Mouse (Mus musculus) CH12.LX (cell line): ENCODE data around the gene Dtl. TPM values are rescaled to one million over a fixed set of nuclear protein-coding genes. Genes with fewer than 3 reads are reported as not detected.

ENCODE experiments used
- DNase-seq: peaks from one replicate; pipeline ENCODE4 v3.0.0-alpha.2; 2013; ENCODE audit errors: extremely low read depth
- H3K27ac ChIP-seq: 2 replicates; pipeline ENCODE4 v1.5.1; 2012; ENCODE audit warnings: low read depth, mild to moderate bottlenecking, control low read depth, moderate library complexity; ENCODE audit not compliant: insufficient read depth
- H3K27me3 ChIP-seq: replicated peaks from 2 replicates; pipeline ENCODE3; 2012; ENCODE audit warnings: inconsistent platforms
- H3K36me3 ChIP-seq, 2 experiments: replicated peaks in 1 of 2; 2 replicates each; pipeline versions ENCODE3 to v1.6.1; 2012; ENCODE audit warnings: inconsistent platforms in 1 of 2, low read length in 1 of 2, mild to moderate bottlenecking in 1 of 2, mixed read lengths in 1 of 2, moderate library complexity in 1 of 2; ENCODE audit not compliant: control insufficient read depth in 1 of 2, insufficient read depth in 1 of 2
- H3K4me1 ChIP-seq, 2 experiments: 2 replicates each; pipeline ENCODE4 v1.6.1; 2012; ENCODE audit warnings: inconsistent platforms in 1 of 2, moderate library complexity in 1 of 2; ENCODE audit not compliant: insufficient read depth in 2 of 2, control insufficient read depth in 1 of 2
- H3K4me2 ChIP-seq: 2 replicates; pipeline ENCODE4 v1.6.1; 2012; ENCODE audit warnings: low read depth, mild to moderate bottlenecking, control low read depth; ENCODE audit not compliant: poor library complexity, insufficient read depth, severe bottlenecking
- H3K4me3 ChIP-seq, 3 experiments: fragments of 150-350 bp in 1 of 3; sonication (generic) in 1 of 3; replicated peaks in 1 of 3; 2 replicates each; pipeline versions ENCODE3 to v1.5.1; 2011 to 2012; ENCODE audit warnings: low read depth in 2 of 3, low read length in 2 of 3, mild to moderate bottlenecking in 2 of 3, moderate library complexity in 2 of 3, control low read depth in 1 of 3, improper control_type of control experiment in 1 of 3, inconsistent platforms in 1 of 3, mixed read lengths in 1 of 3; ENCODE audit not compliant: poor library complexity in 1 of 3
- H3K79me2 ChIP-seq: replicated peaks from 2 replicates; pipeline ENCODE4 v1.6.1; 2012; ENCODE audit warnings: mild to moderate bottlenecking, moderate library complexity; ENCODE audit not compliant: control insufficient read depth, poor library complexity, insufficient read depth, severe bottlenecking; ENCODE audit errors: extremely low read depth
- H3K9ac ChIP-seq: 2 replicates; pipeline ENCODE4 v1.6.1; 2012; ENCODE audit warnings: low read depth, mild to moderate bottlenecking, control low read depth, moderate library complexity; ENCODE audit not compliant: insufficient read depth
- H3K9me3 ChIP-seq: replicated peaks from 2 replicates; pipeline ENCODE3; 2012; ENCODE audit warnings: low read length, inconsistent platforms, mixed read lengths
- BHLHE40 ChIP-seq: IDR thresholded peaks from 2 replicates; pipeline ENCODE4 v1.6.1; 2011; ENCODE audit warnings: mild to moderate bottlenecking, low read depth, low read length, improper control_type of control experiment
- CHD1 ChIP-seq: IDR thresholded peaks from 2 replicates; pipeline ENCODE4 v1.6.1; 2012; ENCODE audit warnings: low read depth, low read length, improper control_type of control experiment, inconsistent platforms
- CHD2 ChIP-seq: IDR thresholded peaks from 2 replicates; pipeline ENCODE4 v1.6.1; 2011; ENCODE audit warnings: low read length, improper control_type of control experiment
- CTCF ChIP-seq, 2 experiments: IDR thresholded peaks in 1 of 2; conservative IDR thresholded peaks in 1 of 2; 2 replicates each; pipeline ENCODE4 v1.5.1; 2011 to 2012; ENCODE audit warnings: low read depth in 2 of 2, low read length in 2 of 2, improper control_type of control experiment in 1 of 2, inconsistent platforms in 1 of 2, mild to moderate bottlenecking in 1 of 2, moderate library complexity in 1 of 2
- E2F4 ChIP-seq: IDR thresholded peaks from 2 replicates; pipeline ENCODE4 v1.6.1; 2011; ENCODE audit warnings: low read depth, low read length, improper control_type of control experiment; ENCODE audit not compliant: insufficient replicate concordance
- EP300 ChIP-seq: IDR thresholded peaks from 2 replicates; pipeline ENCODE4 v1.6.1; 2011; ENCODE audit warnings: low read length, improper control_type of control experiment
- ETS1 ChIP-seq: conservative IDR thresholded peaks from 2 replicates; pipeline ENCODE4 v1.6.1; 2012; ENCODE audit warnings: low read depth, mild to moderate bottlenecking, inconsistent platforms, low read length, improper control_type of control experiment, moderate library complexity
- GABPA ChIP-seq: IDR thresholded peaks from 2 replicates; pipeline ENCODE4 v1.6.1; 2012; ENCODE audit warnings: low read depth, low read length, improper control_type of control experiment, inconsistent platforms; ENCODE audit not compliant: insufficient replicate concordance
- HCFC1 ChIP-seq: IDR thresholded peaks from 2 replicates; pipeline ENCODE4 v1.6.1; 2012; ENCODE audit warnings: low read depth, mild to moderate bottlenecking, inconsistent platforms, low read length, improper control_type of control experiment
- IRF4 ChIP-seq: IDR thresholded peaks from 2 replicates; pipeline ENCODE4 v1.6.1; 2014; ENCODE audit warnings: low read depth, mild to moderate bottlenecking, inconsistent platforms, low read length, improper control_type of control experiment
- JUN ChIP-seq: IDR thresholded peaks from 2 replicates; pipeline ENCODE4 v1.6.1; 2011; ENCODE audit warnings: low read depth, mild to moderate bottlenecking, low read length, improper control_type of control experiment, moderate library complexity; ENCODE audit not compliant: insufficient read depth
- JUND ChIP-seq: conservative IDR thresholded peaks from 2 replicates; pipeline ENCODE4 v1.6.1; 2011; ENCODE audit warnings: low read depth, low read length, improper control_type of control experiment
- KAT2A ChIP-seq: IDR thresholded peaks from 2 replicates; pipeline ENCODE4 v1.6.1; 2012; ENCODE audit warnings: low read length, improper control_type of control experiment, inconsistent platforms; ENCODE audit not compliant: insufficient replicate concordance
- MAFK ChIP-seq: IDR thresholded peaks from 2 replicates; pipeline ENCODE4 v1.6.1; 2011; ENCODE audit warnings: low read length, improper control_type of control experiment; ENCODE audit not compliant: insufficient replicate concordance
- MAX ChIP-seq: IDR thresholded peaks from 2 replicates; pipeline ENCODE4 v1.6.1; 2011; ENCODE audit warnings: low read length, improper control_type of control experiment
- MEF2A ChIP-seq: IDR thresholded peaks from 2 replicates; pipeline ENCODE4 v1.6.1; 2014; ENCODE audit warnings: low read depth, mild to moderate bottlenecking, inconsistent platforms, low read length, improper control_type of control experiment, borderline replicate concordance
- MXI1 ChIP-seq: IDR thresholded peaks from 2 replicates; pipeline ENCODE4 v1.6.1; 2011; ENCODE audit warnings: mild to moderate bottlenecking, low read depth, low read length, improper control_type of control experiment
- MYC ChIP-seq: IDR thresholded peaks from 2 replicates; pipeline ENCODE4 v1.6.1; 2011; ENCODE audit warnings: low read depth, mild to moderate bottlenecking, improper control_type of control experiment, low read length
- NELFE ChIP-seq: IDR thresholded peaks from 2 replicates; pipeline ENCODE4 v1.6.1; 2011; ENCODE audit warnings: low read depth, low read length, improper control_type of control experiment
- NRF1 ChIP-seq: IDR thresholded peaks from 2 replicates; pipeline ENCODE4 v1.6.1; 2014; ENCODE audit warnings: low read depth, mild to moderate bottlenecking, inconsistent platforms, low read length, improper control_type of control experiment, moderate library complexity
- PAX5 ChIP-seq: IDR thresholded peaks from 2 replicates; pipeline ENCODE4 v1.6.1; 2012; ENCODE audit warnings: low read length, inconsistent platforms, mixed read lengths
- POLR2A ChIP-seq: IDR thresholded peaks from 2 replicates; pipeline ENCODE4 v1.6.1; 2011; ENCODE audit warnings: low read depth, mild to moderate bottlenecking, improper control_type of control experiment, low read length
- POLR2AphosphoS2 ChIP-seq: IDR thresholded peaks from 2 replicates; pipeline ENCODE4 v1.6.1; 2011; ENCODE audit warnings: low read depth, low read length, improper control_type of control experiment
- RAD21 ChIP-seq: IDR thresholded peaks from 2 replicates; pipeline ENCODE4 v1.6.1; 2011; ENCODE audit warnings: low read depth, mild to moderate bottlenecking, low read length, improper control_type of control experiment, moderate library complexity
- RCOR1 ChIP-seq: conservative IDR thresholded peaks from 2 replicates; pipeline ENCODE4 v1.6.1; 2012; ENCODE audit warnings: low read depth, mild to moderate bottlenecking, inconsistent platforms, low read length, improper control_type of control experiment
- SMC3 ChIP-seq: IDR thresholded peaks from 2 replicates; pipeline ENCODE4 v1.6.1; 2011; ENCODE audit warnings: low read depth, low read length, improper control_type of control experiment
- TBP ChIP-seq: conservative IDR thresholded peaks from 2 replicates; pipeline ENCODE4 v1.6.1; 2011; ENCODE audit warnings: low read depth, low read length, improper control_type of control experiment
- TCF12 ChIP-seq: IDR thresholded peaks from 2 replicates; pipeline ENCODE4 v1.6.1; 2014; ENCODE audit warnings: low read depth, mild to moderate bottlenecking, inconsistent platforms, low read length, improper control_type of control experiment
- UBTF ChIP-seq: IDR thresholded peaks from 2 replicates; pipeline ENCODE4 v1.6.1; 2012; ENCODE audit warnings: low read depth, mild to moderate bottlenecking, inconsistent platforms, low read length, improper control_type of control experiment, moderate library complexity
- USF2 ChIP-seq: conservative IDR thresholded peaks from 2 replicates; pipeline ENCODE4 v1.6.1; 2011; ENCODE audit warnings: low read depth, low read length, improper control_type of control experiment
- ZC3H11A ChIP-seq: IDR thresholded peaks from 2 replicates; pipeline ENCODE4 v1.6.1; 2012; ENCODE audit warnings: low read depth, mild to moderate bottlenecking, inconsistent platforms, low read length, improper control_type of control experiment
- ZKSCAN1 ChIP-seq: IDR thresholded peaks from 2 replicates; pipeline ENCODE4 v1.6.1; 2012; ENCODE audit warnings: low read depth, inconsistent platforms, low read length, improper control_type of control experiment, borderline replicate concordance
- ZMIZ1 ChIP-seq: IDR thresholded peaks from 2 replicates; pipeline ENCODE4 v1.6.1; 2012; ENCODE audit warnings: low read depth, mild to moderate bottlenecking, inconsistent platforms, low read length, improper control_type of control experiment
- ZNF384 ChIP-seq: IDR thresholded peaks from 2 replicates; pipeline ENCODE4 v1.6.1; 2012; ENCODE audit warnings: low read depth, low read length, improper control_type of control experiment, inconsistent platforms
- dilution Hi-C: fragments of 300-500 bp; cut with MboI; formaldehyde crosslinking; loops from 2 replicates; pipeline ENCODE4 v1.14.3; 2020; ENCODE audit warnings: low sequenced_read_pairs; ENCODE audit not compliant: extremely low pct_unique_long_range_greater_than_20kb, extremely low pct_ligation_motif_present
- in situ Hi-C: fragments of 300-500 bp; cut with MboI; formaldehyde crosslinking; loops from 3 replicates; pipeline ENCODE4 v1.14.3; 2019; ENCODE audit warnings: low sequenced_read_pairs, low pct_ligation_motif_present, low pct_unique_long_range_greater_than_20kb, mixed read lengths
- polyA plus RNA-seq: library from polyadenylated mRNA; unstranded; fragments of >175 nt; gene quantifications from 2 replicates; pipeline ENCODE4 v1.2.1, GENCODE M21; 2012; ENCODE audit warnings: low read depth; ENCODE audit not compliant: insufficient read length
- total RNA-seq, 2 experiments: library from RNA; depleted of rRNA; stranded (reverse); fragments of 300-350 nt in 1 of 2; fragments of >200 nt in 1 of 2; gene quantifications; 2 replicates each; pipeline ENCODE4 v1.2.3; 2012 to 2014

The Dtl gene
- total and polyA plus RNA-seq, 3 experiments = 31.8 to 65.2 (median 37.9) TPM

- no peak for TF ChIP-seq POLR2A
- TF ChIP-seq POLR2AphosphoS2 = no peak
- no peak for TF ChIP-seq RCOR1
- TF ChIP-seq IRF4 = no peak
- TF ChIP-seq TBP = no peak
- no peak for TF ChIP-seq MAX
- peak; percentile 41 to 72 for TF ChIP-seq CTCF (conservative IDR thresholded peaks at IDR 0.05 in 1 of 2, IDR thresholded peaks at IDR 0.05 in 1 of 2; ENCODE audit: low read depth in 2 of 2, low read length in 2 of 2)
- no peak for TF ChIP-seq JUN
- TF ChIP-seq MYC = no peak
- TF ChIP-seq ZKSCAN1 = no peak
- TF ChIP-seq MXI1 = no peak
- TF ChIP-seq PAX5 = no peak
- peak; percentile 47 for TF ChIP-seq RAD21
- TF ChIP-seq E2F4 = no peak
- no peak for TF ChIP-seq UBTF
- TF ChIP-seq MAFK = no peak
- no peak for TF ChIP-seq TCF12
- no peak for TF ChIP-seq JUND
- TF ChIP-seq BHLHE40 = no peak
- TF ChIP-seq USF2 = no peak
- no peak for TF ChIP-seq CHD1
- no peak for TF ChIP-seq NELFE
- no peak for TF ChIP-seq KAT2A
- no peak for TF ChIP-seq CHD2
- TF ChIP-seq GABPA = no peak
- TF ChIP-seq ZC3H11A = no peak
- TF ChIP-seq MEF2A = peak; percentile 60; the same call in 1 of the 2 replicates
- no peak for TF ChIP-seq NRF1
- TF ChIP-seq EP300 = no peak
- TF ChIP-seq ZNF384 = no peak
- no peak for TF ChIP-seq ZMIZ1
- peak; percentile 54 for TF ChIP-seq SMC3
- no peak for TF ChIP-seq ETS1
- TF ChIP-seq HCFC1 = no peak
- TF ChIP-seq, all 38 proteins: peak for 4
- H3K36me3 ChIP-seq = peaks cover 31 to 90% of the 10 kb centered on the region in 2 experiments
- no peak overlapping the region for H3K4me3 ChIP-seq
- no peak overlapping the region for H3K4me2 ChIP-seq
- H3K9me3 ChIP-seq = no peaks in the 10 kb centered on the region
- H3K27me3 ChIP-seq = no peaks in the 10 kb centered on the region
- no peak overlapping the region for H3K27ac ChIP-seq
- peak; percentile 34 for DNase-seq
- in situ Hi-C loops = loop anchor here (10.0 kb wide), 1 partner anchor 248 kb away; the partner anchor contains the start of gene Nenf
- no peaks in the 10 kb centered on the region for H3K4me1 ChIP-seq
- no peak overlapping the region for H3K9ac ChIP-seq
- dilution Hi-C loops = no loop called here
- peaks cover 27% of the 10 kb centered on the region for H3K79me2 ChIP-seq
These were observed 12.4 kb downstream of the Dtl start for GRCm38 (mm10) chr1:191562823-191563365.
